In the genomic region with DNA sequence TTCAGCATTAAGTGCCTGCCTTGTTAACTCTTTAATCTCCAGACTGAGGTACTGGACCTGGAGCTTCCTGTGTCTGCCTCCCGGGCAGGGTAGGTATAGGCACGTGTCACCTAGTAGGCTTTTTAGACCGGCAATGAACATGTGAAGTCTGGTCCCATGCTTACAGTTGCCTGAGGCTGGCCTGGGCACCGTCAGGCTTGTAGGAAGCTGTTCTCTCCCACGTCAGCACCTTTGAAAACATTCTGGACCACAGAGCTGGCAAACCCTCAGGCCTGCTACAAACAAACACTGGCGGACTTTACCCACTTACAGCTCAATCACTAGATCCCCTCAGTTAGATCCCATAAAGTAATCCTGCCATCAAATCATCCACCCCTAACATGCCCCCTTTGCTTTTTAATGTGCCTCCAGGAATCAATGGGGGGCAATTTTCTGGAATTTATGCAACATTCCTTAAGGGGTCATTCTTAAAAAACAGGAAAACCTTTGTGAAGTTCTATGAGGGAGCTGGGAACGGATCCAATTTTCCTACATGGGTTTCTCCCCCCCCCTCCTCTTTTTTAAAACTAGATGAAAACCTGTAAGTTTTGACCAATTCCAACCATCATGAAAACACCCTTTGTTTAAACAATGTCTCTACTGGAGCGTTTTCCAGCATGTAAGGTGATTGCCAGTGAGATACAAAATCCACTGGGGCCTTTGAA, we compare ENCODE assay signal across 16 mouse cellular contexts.
DNase-seq lines count a peak whose midpoint lies in the region; ATAC-seq and TF ChIP-seq lines count a peak whose summit lies in the region.
"Had no signal": no experiment of that assay in that cellular context is flagged by ENCODE, and none has a peak within 500 bp of the region (broad histone marks: within the 10 kb centered on the region; RNA-seq: fewer than 3 reads in every experiment).

No protein-coding gene starts in this region.

- H3K27me3 ChIP-seq in hindbrain, embryonic 12.5 days: peaks cover 7% of the 10 kb centered on the region; the same call in 1 of the 2 replicates
- H3K27me3 ChIP-seq in hindbrain, postnatal 0 days (ENCODE audit: insufficient read depth, low read length): no peaks in the 10 kb centered on the region
- H3K27me3 ChIP-seq in forebrain, embryonic 12.5 days: peaks cover 24% of the 10 kb centered on the region
- no peaks in the 10 kb centered on the region for H3K27me3 ChIP-seq in midbrain, embryonic 14.5 days (ENCODE audit: control insufficient read depth, insufficient read depth, low read length)

- 67% methylated on average over 8 of the region's 8 CpGs for WGBS in hindbrain, embryonic 12.5 days
- WGBS in hindbrain, postnatal 0 days: 60% methylated on average over 8 of the region's 8 CpGs
- WGBS in forebrain, embryonic 12.5 days: 49% methylated on average over 8 of the region's 8 CpGs
- WGBS in midbrain, embryonic 14.5 days: 71% methylated on average over 8 of the region's 8 CpGs

- TF ChIP-seq CTCF in hindbrain, postnatal 0 days (IDR thresholded peaks at IDR 0.05; ENCODE audit: low read depth): no peak

- H3K4me2 ChIP-seq in hindbrain, embryonic 12.5 days (replicated peaks): no peak overlapping the region
- H3K4me2 ChIP-seq in hindbrain, postnatal 0 days (ENCODE audit: low read depth, low read length): no peak overlapping the region
- H3K4me2 ChIP-seq in forebrain, embryonic 12.5 days: 0 out of 2 replicates have a peak overlapping the region, but pooled peaks have one; percentile 2
- H3K4me2 ChIP-seq in midbrain, embryonic 14.5 days (ENCODE audit: low read length): no peak overlapping the region

- H3K9me3 ChIP-seq in hindbrain, embryonic 12.5 days (replicated peaks): no peaks in the 10 kb centered on the region
- H3K9me3 ChIP-seq in hindbrain, postnatal 0 days (ENCODE audit: low read length): no peaks in the 10 kb centered on the region
- no peaks in the 10 kb centered on the region for H3K9me3 ChIP-seq in forebrain, embryonic 12.5 days
- H3K9me3 ChIP-seq in midbrain, embryonic 14.5 days (ENCODE audit: control insufficient read depth, low read length): no peaks in the 10 kb centered on the region

- no peak for DNase-seq in hindbrain, postnatal 0 days (ENCODE audit: low spot score)
- peak; percentile 42 for DNase-seq in Muller cell, postnatal 12 days (ENCODE audit: inconsistent ontology term)
- peak; percentile 17 for DNase-seq in kidney, postnatal 10 days
- DNase-seq in right cerebral cortex, postnatal 25 days: no peak
- DNase-seq in midbrain, embryonic 14.5 days: no peak
- DNase-seq in MN1 (ENCODE audit: low spot score): no peak
- DNase-seq: B cell, adult 2 months; cerebellum, postnatal 25 days; gastrocnemius, postnatal 25 days; lung, postnatal 4 days; thymus, adult 2 months had no signal

- H3K27ac ChIP-seq in hindbrain, embryonic 12.5 days: peak overlapping the region; percentile 52
- H3K27ac ChIP-seq in hindbrain, postnatal 0 days: no peak overlapping the region
- peak overlapping the region; percentile 75 for H3K27ac ChIP-seq in forebrain, embryonic 12.5 days
- no peak overlapping the region for H3K27ac ChIP-seq in midbrain, embryonic 14.5 days (replicated peaks; ENCODE audit: low read depth, low read length)
- H3K27ac ChIP-seq: left cerebral cortex, adult 2 months; liver, embryonic 14.5 days had no signal

- H3K9ac ChIP-seq in hindbrain, embryonic 12.5 days: no peak overlapping the region
- H3K9ac ChIP-seq in hindbrain, postnatal 0 days (replicated peaks; ENCODE audit: low read length): no peak overlapping the region
- no peak overlapping the region for H3K9ac ChIP-seq in forebrain, embryonic 12.5 days
- H3K9ac ChIP-seq in midbrain, embryonic 14.5 days (replicated peaks; ENCODE audit: low read length): no peak overlapping the region
- H3K9ac ChIP-seq: liver, embryonic 14.5 days had no signal

- peaks cover 32% of the 10 kb centered on the region for H3K4me1 ChIP-seq in hindbrain, embryonic 12.5 days
- H3K4me1 ChIP-seq in hindbrain, postnatal 0 days (ENCODE audit: insufficient read depth, low read length): peaks cover 10% of the 10 kb centered on the region
- H3K4me1 ChIP-seq in forebrain, embryonic 12.5 days: peaks cover 45% of the 10 kb centered on the region
- peaks cover 31% of the 10 kb centered on the region for H3K4me1 ChIP-seq in midbrain, embryonic 14.5 days (ENCODE audit: control insufficient read depth, insufficient read depth, low read length)

- ATAC-seq in hindbrain, embryonic 12.5 days (ENCODE audit: low FRiP score): no peak
- no peak for ATAC-seq in hindbrain, postnatal 0 days
- ATAC-seq in forebrain, embryonic 12.5 days (ENCODE audit: low FRiP score): 0 out of 2 replicates have a peak, but pooled peaks have one; percentile 31
- no peak for ATAC-seq in midbrain, embryonic 14.5 days (ENCODE audit: low FRiP score, low TSS enrichment)

- H3K36me3 ChIP-seq in hindbrain, embryonic 12.5 days: no peaks in the 10 kb centered on the region
- no peaks in the 10 kb centered on the region for H3K36me3 ChIP-seq in hindbrain, postnatal 0 days (ENCODE audit: insufficient read depth, low read length)
- H3K36me3 ChIP-seq in forebrain, embryonic 12.5 days (replicated peaks): no peaks in the 10 kb centered on the region
- H3K36me3 ChIP-seq in midbrain, embryonic 14.5 days (ENCODE audit: control insufficient read depth, insufficient read depth, low read length): no peaks in the 10 kb centered on the region

- H3K4me3 ChIP-seq in hindbrain, embryonic 12.5 days: no peak overlapping the region
- H3K4me3 ChIP-seq in hindbrain, postnatal 0 days (ENCODE audit: low read length): no peak overlapping the region
- no peak overlapping the region for H3K4me3 ChIP-seq in forebrain, embryonic 12.5 days (replicated peaks)
- no peak overlapping the region for H3K4me3 ChIP-seq in midbrain, embryonic 14.5 days (replicated peaks; ENCODE audit: low read depth, low read length)
- H3K4me3 ChIP-seq: left cerebral cortex, adult 2 months; myocyte had no signal

Comparison
In these comparisons a context has a peak if more than half of its experiments do, and no peak if none do; other contexts are left out.
1. H3K27ac ChIP-seq: peak in hindbrain, embryonic 12.5 days (single experiment) and forebrain, embryonic 12.5 days (single experiment); none in hindbrain, postnatal 0 days (single experiment) and midbrain, embryonic 14.5 days (single experiment).
2. DNase-seq: peak in Muller cell, postnatal 12 days (single experiment) and kidney, postnatal 10 days (single experiment); none in hindbrain, postnatal 0 days (single experiment), right cerebral cortex, postnatal 25 days (single experiment), midbrain, embryonic 14.5 days (single experiment) and MN1 (single experiment).